Mouse (Mus musculus): ENCODE results near the gene Car9. TPM values are rescaled to one million over a fixed set of nuclear protein-coding genes. Genes with fewer than 3 reads are reported as not detected.

Gene Car9
- 0.52 and 0.87 TPM in 2 replicates for polyA plus RNA-seq (2014; fragmentation: Nextera tagmentation; extraction: Ambion mirVana)

GRCm38 (mm10) chr4:43506536-43507185 is at the start of gene Car9:
Gene Car9 (plus strand): TSS chr4:43506966.
- H3K27me3 ChIP-seq (ENCODE audit: control insufficient read depth, insufficient read depth, low read length): peaks cover 3% of the 10 kb centered on the region
- H3K27ac ChIP-seq (ENCODE audit: low read depth, low read length): no peak within 1 kb of the TSS
- H3K4me2 ChIP-seq (ENCODE audit: low read depth, low read length, severe bottlenecking): no peak within 1 kb of the TSS
- no peaks in the 10 kb centered on the region for H3K36me3 ChIP-seq (ENCODE audit: control insufficient read depth, insufficient read depth, low read length)
- WGBS: 59% methylated on average over 9 of the region's 9 CpGs
- H3K9me3 ChIP-seq (ENCODE audit: control insufficient read depth, low read length): no peaks in the 10 kb centered on the region
- DNase-seq (ENCODE audit: low spot score): no peak
- H3K4me3 ChIP-seq (ENCODE audit: low read depth, low read length): no peak within 1 kb of the TSS
- ATAC-seq (replicated peaks; ENCODE audit: low FRiP score): no peak
- H3K4me1 ChIP-seq (replicated peaks; ENCODE audit: control insufficient read depth, insufficient read depth, low read length): peaks cover 9% of the 10 kb centered on the region; the same call in 1 of the 2 replicates
- no peak within 1 kb of the TSS for H3K9ac ChIP-seq (ENCODE audit: low read length)

DNA sequence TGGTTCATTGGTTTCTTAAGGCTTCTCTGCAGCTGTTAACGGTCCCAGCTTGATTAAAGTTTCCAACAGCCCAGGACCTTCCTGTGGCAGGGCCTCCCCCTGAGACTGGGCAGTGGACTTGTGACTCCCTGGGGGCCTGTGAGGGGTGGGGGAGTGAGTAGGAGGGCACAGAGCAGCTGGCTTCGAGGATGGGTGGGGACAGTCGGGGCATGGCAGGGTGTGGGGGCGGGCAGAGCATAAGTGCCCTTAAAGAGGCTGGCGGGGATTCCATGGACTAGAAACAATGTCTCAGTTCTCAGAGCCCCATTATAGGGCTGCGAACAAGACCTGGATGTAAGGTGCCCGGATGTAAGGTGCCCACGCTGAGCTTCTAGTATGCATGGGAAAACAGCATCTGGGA is 49.6 kb upstream of the Car9 start:
- Histone ChIP-seq H3K4me3 (ENCODE audit: low read depth, low read length) (no peak overlapping the region), H3K4me2 (ENCODE audit: low read depth, low read length, severe bottlenecking) (no peak overlapping the region), H3K27me3 (ENCODE audit: control insufficient read depth, insufficient read depth, low read length) (0 out of 2 replicates have a peak, but pooled peaks cover 2% of the 10 kb centered on the region), H3K9ac (ENCODE audit: low read length) (no peak overlapping the region), H3K27ac (ENCODE audit: low read depth, low read length) (no peak overlapping the region), H3K4me1 (replicated peaks; ENCODE audit: control insufficient read depth, insufficient read depth, low read length) (peaks cover 6% of the 10 kb centered on the region; the same call in 1 of the 2 replicates), H3K9me3 (ENCODE audit: control insufficient read depth, low read length) (no peaks in the 10 kb centered on the region), H3K36me3 (ENCODE audit: control insufficient read depth, insufficient read depth, low read length) (no peaks in the 10 kb centered on the region)
- no peak for ATAC-seq (replicated peaks; ENCODE audit: low FRiP score)
- WGBS: 22% methylated on average over 8 of the region's 8 CpGs
- no peak for DNase-seq (ENCODE audit: low spot score)

DNA sequence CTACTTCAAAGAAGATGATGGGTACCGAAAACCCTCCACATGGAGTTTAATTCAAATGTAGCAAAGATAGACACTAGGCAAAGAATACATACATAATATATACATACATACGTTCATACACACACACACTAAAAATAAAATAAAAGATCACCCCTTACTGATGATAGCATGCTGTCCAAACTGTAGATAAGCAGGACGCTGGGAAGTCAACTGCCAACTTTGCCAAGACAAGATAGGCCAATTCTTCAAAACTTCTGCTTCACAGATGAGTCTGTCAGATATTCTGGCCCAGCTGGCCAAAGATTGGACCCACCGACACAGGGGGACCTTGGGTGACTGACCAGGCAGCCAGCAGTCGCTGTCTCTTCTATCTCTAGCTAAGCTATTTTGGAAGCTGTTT is 43.7 kb upstream of the Car9 start:
- H3K27me3 ChIP-seq (ENCODE audit: control insufficient read depth, insufficient read depth, low read length): no peaks in the 10 kb centered on the region
- 96% methylated on average over 5 of the region's 5 CpGs for WGBS

GRCm38 (mm10) chr4:43465935-43466334 is 40.8 kb upstream of the Car9 start:
- DNase-seq (ENCODE audit: low spot score) (no peak), ATAC-seq (replicated peaks; ENCODE audit: low FRiP score) (no peak)
- no peaks in the 10 kb centered on the region for H3K9me3 ChIP-seq (ENCODE audit: control insufficient read depth, low read length)

More for the DNA sequence above, 43.7 kb upstream of the Car9 start:
- no peak overlapping the region for H3K9ac ChIP-seq (ENCODE audit: low read length)
- H3K4me3 ChIP-seq (ENCODE audit: low read depth, low read length): no peak overlapping the region
- ATAC-seq (replicated peaks; ENCODE audit: low FRiP score): no peak
- H3K4me1 ChIP-seq (replicated peaks; ENCODE audit: control insufficient read depth, insufficient read depth, low read length): no peaks in the 10 kb centered on the region
- H3K9me3 ChIP-seq (ENCODE audit: control insufficient read depth, low read length): no peaks in the 10 kb centered on the region
- H3K36me3 ChIP-seq (ENCODE audit: control insufficient read depth, insufficient read depth, low read length): no peaks in the 10 kb centered on the region
- H3K27ac ChIP-seq (ENCODE audit: low read depth, low read length): no peak overlapping the region
- DNase-seq (ENCODE audit: low spot score): no peak
- no peak overlapping the region for H3K4me2 ChIP-seq (ENCODE audit: low read depth, low read length, severe bottlenecking)

GRCm38 (mm10) chr4:43466872-43467271 is 39.9 kb upstream of the Car9 start:
- H3K27ac ChIP-seq (ENCODE audit: low read depth, low read length): no peak overlapping the region
- no peaks in the 10 kb centered on the region for H3K36me3 ChIP-seq (ENCODE audit: control insufficient read depth, insufficient read depth, low read length)
- no peak overlapping the region for H3K4me3 ChIP-seq (ENCODE audit: low read depth, low read length)
- DNase-seq (ENCODE audit: low spot score) (no peak), ATAC-seq (replicated peaks; ENCODE audit: low FRiP score) (no peak)
- H3K4me1 ChIP-seq (replicated peaks; ENCODE audit: control insufficient read depth, insufficient read depth, low read length): no peaks in the 10 kb centered on the region
- 92% methylated on average over 7 of the region's 7 CpGs for WGBS
- H3K27me3 ChIP-seq (ENCODE audit: control insufficient read depth, insufficient read depth, low read length): no peaks in the 10 kb centered on the region
- no peaks in the 10 kb centered on the region for H3K9me3 ChIP-seq (ENCODE audit: control insufficient read depth, low read length)
- no peak overlapping the region for H3K9ac ChIP-seq (ENCODE audit: low read length)
- no peak overlapping the region for H3K4me2 ChIP-seq (ENCODE audit: low read depth, low read length, severe bottlenecking)

More at GRCm38 (mm10) chr4:43465935-43466334, 40.8 kb upstream of the Car9 start:
- no peak overlapping the region for H3K27ac ChIP-seq (ENCODE audit: low read depth, low read length)
- H3K4me3 ChIP-seq (ENCODE audit: low read depth, low read length): no peak overlapping the region
- no peak overlapping the region for H3K4me2 ChIP-seq (ENCODE audit: low read depth, low read length, severe bottlenecking)
- no peaks in the 10 kb centered on the region for H3K4me1 ChIP-seq (replicated peaks; ENCODE audit: control insufficient read depth, insufficient read depth, low read length)
- H3K27me3 ChIP-seq (ENCODE audit: control insufficient read depth, insufficient read depth, low read length): no peaks in the 10 kb centered on the region
- H3K36me3 ChIP-seq (ENCODE audit: control insufficient read depth, insufficient read depth, low read length): no peaks in the 10 kb centered on the region
- H3K9ac ChIP-seq (ENCODE audit: low read length): no peak overlapping the region
- 92% methylated on average over 6 of the region's 6 CpGs for WGBS

DNA sequence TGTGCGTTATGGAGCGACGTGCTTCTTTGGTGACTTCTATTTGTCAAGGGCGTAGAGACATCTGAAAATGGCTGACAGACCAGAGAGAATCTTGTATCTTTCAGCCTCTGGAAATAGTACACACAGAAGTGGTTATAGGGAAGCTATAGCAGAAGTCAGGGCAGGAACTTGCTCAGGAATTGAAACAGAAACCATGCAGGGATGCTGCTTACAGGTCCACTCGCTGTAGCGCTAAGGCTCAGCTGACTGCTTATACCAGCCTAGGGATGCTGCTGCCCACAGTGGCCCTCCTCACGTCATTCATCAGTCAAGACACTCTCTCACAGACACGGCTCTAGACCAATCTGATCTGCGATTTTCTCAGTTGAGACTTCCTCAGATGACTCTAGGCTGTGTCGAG is 36.5 kb upstream of the Car9 start:
- H3K9ac ChIP-seq (ENCODE audit: low read length): no peak overlapping the region
- H3K4me2 ChIP-seq (ENCODE audit: low read depth, low read length, severe bottlenecking): no peak overlapping the region
- no peaks in the 10 kb centered on the region for H3K4me1 ChIP-seq (replicated peaks; ENCODE audit: control insufficient read depth, insufficient read depth, low read length)
- no peaks in the 10 kb centered on the region for H3K36me3 ChIP-seq (ENCODE audit: control insufficient read depth, insufficient read depth, low read length)
- no peak for ATAC-seq (replicated peaks; ENCODE audit: low FRiP score)
- H3K27ac ChIP-seq (ENCODE audit: low read depth, low read length): no peak overlapping the region
- H3K4me3 ChIP-seq (ENCODE audit: low read depth, low read length): no peak overlapping the region
- DNase-seq (ENCODE audit: low spot score): no peak
- H3K27me3 ChIP-seq (ENCODE audit: control insufficient read depth, insufficient read depth, low read length): no peaks in the 10 kb centered on the region
- no peaks in the 10 kb centered on the region for H3K9me3 ChIP-seq (ENCODE audit: control insufficient read depth, low read length)
- 95% methylated on average over 10 of the region's 10 CpGs for WGBS

DNA sequence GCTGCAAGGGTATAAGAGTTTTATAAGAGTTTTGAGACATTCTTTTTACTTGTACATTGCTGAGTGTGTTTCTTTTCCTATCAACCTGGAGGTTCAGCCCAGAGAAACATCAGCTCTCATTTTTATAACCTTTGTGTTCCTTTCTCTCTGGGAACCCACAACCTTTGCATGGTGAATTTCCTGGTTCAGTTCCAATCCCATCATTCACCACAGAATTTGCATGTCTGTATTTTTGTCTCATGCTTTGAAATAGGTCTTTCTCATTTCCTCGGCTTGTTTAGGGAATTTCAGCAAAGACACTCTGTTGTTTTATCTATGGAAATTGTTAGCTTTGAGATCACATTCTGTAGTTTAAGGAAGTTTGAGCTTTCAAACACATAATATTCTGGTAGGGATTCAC is 33.1 kb upstream of the Car9 start:
- no peak for DNase-seq (ENCODE audit: low spot score)
- WGBS: 72% methylated on average over 1 of the region's 1 CpGs
- no peak overlapping the region for H3K4me3 ChIP-seq (ENCODE audit: low read depth, low read length)

DNA sequence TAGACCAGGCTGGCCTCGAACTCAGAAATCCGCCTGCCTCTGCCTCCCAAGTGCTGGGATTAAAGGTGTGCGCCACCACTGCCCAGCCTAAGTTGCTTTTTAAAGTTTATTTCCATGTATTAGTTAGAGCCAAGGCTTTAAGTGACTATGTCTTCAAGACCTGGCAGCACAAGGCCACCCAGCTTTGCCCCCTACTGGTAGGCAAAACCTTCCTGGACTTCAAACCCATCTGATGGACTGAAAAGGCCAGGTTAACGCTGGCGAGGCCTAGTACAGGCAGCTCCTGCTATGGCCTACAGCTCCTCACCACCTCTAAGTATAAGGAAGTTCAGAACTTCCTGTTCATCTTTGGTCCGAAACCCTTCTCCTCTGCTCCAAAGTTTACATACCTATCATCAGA is 30.2 kb upstream of the Car9 start:
- Histone ChIP-seq H3K27me3 (ENCODE audit: control insufficient read depth, insufficient read depth, low read length) (no peaks in the 10 kb centered on the region), H3K9ac (ENCODE audit: low read length) (no peak overlapping the region), H3K4me2 (ENCODE audit: low read depth, low read length, severe bottlenecking) (no peak overlapping the region), H3K36me3 (ENCODE audit: control insufficient read depth, insufficient read depth, low read length) (no peaks in the 10 kb centered on the region), H3K4me3 (ENCODE audit: low read depth, low read length) (no peak overlapping the region), H3K27ac (ENCODE audit: low read depth, low read length) (no peak overlapping the region), H3K4me1 (replicated peaks; ENCODE audit: control insufficient read depth, insufficient read depth, low read length) (no peaks in the 10 kb centered on the region), H3K9me3 (ENCODE audit: control insufficient read depth, low read length) (no peaks in the 10 kb centered on the region)
- no peak for DNase-seq (ENCODE audit: low spot score)
- WGBS: 89% methylated on average over 4 of the region's 6 CpGs
- no peak for ATAC-seq (replicated peaks; ENCODE audit: low FRiP score)

More for the DNA sequence above, 33.1 kb upstream of the Car9 start:
- no peak overlapping the region for H3K9ac ChIP-seq (ENCODE audit: low read length)
- no peak overlapping the region for H3K27ac ChIP-seq (ENCODE audit: low read depth, low read length)
- H3K9me3 ChIP-seq (ENCODE audit: control insufficient read depth, low read length): no peaks in the 10 kb centered on the region
- no peak for ATAC-seq (replicated peaks; ENCODE audit: low FRiP score)
- no peaks in the 10 kb centered on the region for H3K27me3 ChIP-seq (ENCODE audit: control insufficient read depth, insufficient read depth, low read length)
- H3K36me3 ChIP-seq (ENCODE audit: control insufficient read depth, insufficient read depth, low read length): no peaks in the 10 kb centered on the region
- H3K4me2 ChIP-seq (ENCODE audit: low read depth, low read length, severe bottlenecking): no peak overlapping the region
- no peaks in the 10 kb centered on the region for H3K4me1 ChIP-seq (replicated peaks; ENCODE audit: control insufficient read depth, insufficient read depth, low read length)
